Mouse (Mus musculus): ENCODE results near the gene Tgoln1.

DNA sequence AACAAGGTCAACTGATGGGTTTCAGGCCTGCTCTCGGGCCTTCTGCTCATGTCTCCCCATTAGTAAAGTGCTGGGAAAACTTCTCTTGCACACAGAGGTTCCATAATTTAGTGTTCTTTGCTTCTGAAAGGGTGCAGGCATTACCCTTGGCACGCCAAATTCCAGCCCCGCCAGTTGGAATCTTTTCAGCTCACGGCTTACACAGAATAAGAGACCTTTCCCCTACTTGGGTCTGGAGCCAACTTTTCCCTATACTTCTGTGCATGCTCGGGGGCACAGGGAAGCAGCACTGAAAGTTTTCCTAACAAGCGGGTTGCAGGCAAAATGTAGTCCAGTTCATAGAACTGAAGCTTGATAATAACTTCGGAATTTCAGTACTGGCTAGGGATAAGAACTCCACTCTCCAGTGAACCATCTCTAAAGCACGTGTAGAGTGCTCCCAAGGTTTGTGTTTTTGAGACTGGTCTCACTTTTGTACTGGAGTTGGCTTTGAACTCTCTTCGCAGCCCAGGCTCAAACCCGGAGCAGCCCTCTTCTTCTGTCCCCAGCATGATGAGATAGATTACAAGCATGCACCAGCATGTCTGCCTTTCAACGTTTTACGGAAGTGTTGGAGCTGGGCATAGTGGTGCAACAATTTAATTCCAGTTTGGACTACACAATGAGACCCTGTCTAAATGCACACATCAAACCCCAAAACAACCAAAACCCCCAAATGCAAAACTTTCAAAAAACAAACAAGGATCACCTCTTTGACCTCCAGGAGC lies 17.8 kb downstream of the Tgoln1 start:
- no peak for TF ChIP-seq CTCF (IDR thresholded peaks at IDR 0.05)
- TF ChIP-seq POLR2A (IDR thresholded peaks at IDR 0.05; ENCODE audit: insufficient read depth, low read depth, low read length) = no peak
- TF ChIP-seq EP300 (IDR thresholded peaks at IDR 0.05; ENCODE audit: insufficient read depth, low read depth, low read length) = no peak
